Mouse (Mus musculus) spleen, adult 2 months (tissue): ENCODE measurements around the gene Slc29a2.

Experiments used
- CTCF ChIP-seq: fragments of 200-500 bp; IDR thresholded peaks from 2 replicates; pipeline ENCODE4 v1.5.1; 2011; ENCODE audit warnings: mild to moderate bottlenecking, inconsistent platforms; ENCODE audit not compliant: insufficient read depth, insufficient read length, insufficient replicate concordance; ENCODE audit errors: extremely low read depth
- POLR2A ChIP-seq: fragments of 200-500 bp; IDR thresholded peaks from 2 replicates; pipeline ENCODE4 v1.6.1; 2011; ENCODE audit warnings: low read depth, low read length, inconsistent platforms

DNA sequence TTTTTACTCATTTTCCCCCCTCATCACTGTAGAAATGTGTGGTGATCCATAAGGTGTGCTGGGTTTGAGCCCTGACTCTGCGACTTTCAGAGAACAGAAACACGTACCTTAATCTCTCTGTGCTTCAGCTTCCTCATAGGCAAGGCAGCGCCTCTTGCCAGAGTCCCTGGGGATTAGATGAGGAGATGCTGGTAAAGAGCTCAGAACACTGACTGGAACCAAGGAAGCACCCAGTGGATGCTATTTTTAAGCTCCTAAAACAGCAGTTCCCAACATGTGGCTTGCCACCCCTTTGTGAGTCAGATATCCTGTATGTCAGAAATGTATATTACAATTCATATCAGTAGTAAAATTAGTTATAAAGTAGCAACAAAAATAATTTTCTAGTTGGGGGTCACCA is 5.5 kb upstream of the Slc29a2 start:
- TF ChIP-seq CTCF (no peak), POLR2A (no peak)
